Mouse (Mus musculus): ENCODE data around the gene Cdkn2d. TPM values are rescaled to one million over a fixed set of nuclear protein-coding genes. Genes with fewer than 3 reads are reported as not detected.

Cdkn2d gene
- total and polyA plus RNA-seq, 2 experiments from 2014 or later = 69.4 to 118 TPM

GRCm38 (mm10) chr9:21318792-21319191 lies 27.6 kb upstream of the Cdkn2d start:
- no peak for TF ChIP-seq CTCF (IDR thresholded peaks at IDR 0.05; ENCODE audit: low read depth)
- WGBS = 87% methylated on average over 6 of the region's 6 CpGs
- no peaks in the 10 kb centered on the region for H3K9me3 ChIP-seq (ENCODE audit: low read length)

GRCm38 (mm10) chr9:21316696-21317095 lies 25.5 kb upstream of the Cdkn2d start:
- WGBS = 74% methylated on average over 7 of the region's 7 CpGs
- no peaks in the 10 kb centered on the region for H3K9me3 ChIP-seq (ENCODE audit: low read length)
- no peak for ATAC-seq

More at GRCm38 (mm10) chr9:21318792-21319191, 27.6 kb upstream of the Cdkn2d start:
- no peak overlapping the region for H3K4me2 ChIP-seq (ENCODE audit: low read depth)
- no peaks in the 10 kb centered on the region for H3K36me3 ChIP-seq (ENCODE audit: insufficient read depth)
- no peak overlapping the region for H3K9ac ChIP-seq
- H3K27me3 ChIP-seq (ENCODE audit: insufficient read depth, low read length) = no peaks in the 10 kb centered on the region
- DNase-seq (no peak), ATAC-seq (no peak)
- peaks cover 6% of the 10 kb centered on the region; the same call in 1 of the 2 replicates for H3K4me1 ChIP-seq (ENCODE audit: insufficient read depth)
- no peak overlapping the region for H3K4me3 ChIP-seq (ENCODE audit: low read depth, low read length)
- no peak overlapping the region for H3K27ac ChIP-seq (ENCODE audit: low read depth, low read length)

GRCm38 (mm10) chr9:21315421-21315820 lies 24.2 kb upstream of the Cdkn2d start:
- H3K9me3 ChIP-seq (ENCODE audit: low read length) = no peaks in the 10 kb centered on the region
- H3K36me3 ChIP-seq (ENCODE audit: insufficient read depth) = no peaks in the 10 kb centered on the region
- no peaks in the 10 kb centered on the region for H3K4me1 ChIP-seq (ENCODE audit: insufficient read depth)
- H3K27me3 ChIP-seq (ENCODE audit: insufficient read depth, low read length) = peaks cover 12% of the 10 kb centered on the region
- no peak for DNase-seq
- no peak for TF ChIP-seq CTCF (IDR thresholded peaks at IDR 0.05; ENCODE audit: low read depth)
- H3K4me3 ChIP-seq (ENCODE audit: low read depth, low read length) = no peak overlapping the region
- no peak for ATAC-seq
- H3K27ac ChIP-seq (ENCODE audit: low read depth, low read length) = no peak overlapping the region
- no peak overlapping the region for H3K4me2 ChIP-seq (ENCODE audit: low read depth)
- no peak overlapping the region for H3K9ac ChIP-seq
- WGBS = 53% methylated on average over 5 of the region's 5 CpGs

More at GRCm38 (mm10) chr9:21316696-21317095, 25.5 kb upstream of the Cdkn2d start:
- DNase-seq = no peak
- peaks cover 2% of the 10 kb centered on the region; the same call in 1 of the 2 replicates for H3K4me1 ChIP-seq (ENCODE audit: insufficient read depth)
- H3K27me3 ChIP-seq (ENCODE audit: insufficient read depth, low read length) = peaks cover 7% of the 10 kb centered on the region; the same call in 1 of the 2 replicates
- no peaks in the 10 kb centered on the region for H3K36me3 ChIP-seq (ENCODE audit: insufficient read depth)
- no peak overlapping the region for H3K27ac ChIP-seq (ENCODE audit: low read depth, low read length)
- H3K9ac ChIP-seq = no peak overlapping the region
- no peak for TF ChIP-seq CTCF (IDR thresholded peaks at IDR 0.05; ENCODE audit: low read depth)
- H3K4me2 ChIP-seq (ENCODE audit: low read depth) = no peak overlapping the region
- H3K4me3 ChIP-seq (ENCODE audit: low read depth, low read length) = no peak overlapping the region

- H3K9ac ChIP-seq = no peak overlapping the region
- H3K4me2 ChIP-seq (ENCODE audit: low read depth) = no peak overlapping the region
- no peaks in the 10 kb centered on the region for H3K36me3 ChIP-seq (ENCODE audit: insufficient read depth)
- DNase-seq (no peak), ATAC-seq (no peak)
- TF ChIP-seq CTCF (IDR thresholded peaks at IDR 0.05; ENCODE audit: low read depth) = no peak
- H3K27me3 ChIP-seq (ENCODE audit: insufficient read depth, low read length) = peaks cover 12% of the 10 kb centered on the region
- H3K9me3 ChIP-seq (ENCODE audit: low read length) = no peaks in the 10 kb centered on the region
- no peak overlapping the region for H3K27ac ChIP-seq (ENCODE audit: low read depth, low read length)
- no peak overlapping the region for H3K4me3 ChIP-seq (ENCODE audit: low read depth, low read length)
- H3K4me1 ChIP-seq (ENCODE audit: insufficient read depth) = no peaks in the 10 kb centered on the region
- WGBS = 93% methylated on average over 9 of the region's 9 CpGs
Observed at GRCm38 (mm10) chr9:21314367-21315140, 23.3 kb upstream of the Cdkn2d start.

- Histone ChIP-seq H3K4me1 (ENCODE audit: insufficient read depth) (no peaks in the 10 kb centered on the region), H3K4me2 (ENCODE audit: low read depth) (no peak overlapping the region), H3K9me3 (ENCODE audit: low read length) (no peaks in the 10 kb centered on the region), H3K4me3 (ENCODE audit: low read depth, low read length) (no peak overlapping the region), H3K36me3 (ENCODE audit: insufficient read depth) (no peaks in the 10 kb centered on the region), H3K27ac (ENCODE audit: low read depth, low read length) (no peak overlapping the region), H3K27me3 (ENCODE audit: insufficient read depth, low read length) (peaks cover 12% of the 10 kb centered on the region), H3K9ac (no peak overlapping the region)
- 7% methylated on average over 11 of the region's 11 CpGs for WGBS
- DNase-seq (peak; percentile 80), ATAC-seq (peak; percentile 72; the same call in 1 of the 2 replicates)
- TF ChIP-seq CTCF (IDR thresholded peaks at IDR 0.05; ENCODE audit: low read depth) = peak; percentile 86
Observed at GRCm38 (mm10) chr9:21313394-21313793, 22.2 kb upstream of the Cdkn2d start.

- DNase-seq = peak; percentile 18
- Histone ChIP-seq H3K4me1 (ENCODE audit: insufficient read depth) (no peaks in the 10 kb centered on the region), H3K9me3 (ENCODE audit: low read length) (no peaks in the 10 kb centered on the region), H3K27ac (ENCODE audit: low read depth, low read length) (no peak within 1 kb of the TSS), H3K27me3 (ENCODE audit: insufficient read depth, low read length) (peaks cover 12% of the 10 kb centered on the region), H3K4me3 (ENCODE audit: low read depth, low read length) (peak within 1 kb of the TSS; percentile 23), H3K36me3 (ENCODE audit: insufficient read depth) (no peaks in the 10 kb centered on the region), H3K4me2 (ENCODE audit: low read depth) (peak within 1 kb of the TSS; percentile 35), H3K9ac (no peak within 1 kb of the TSS)
- 12% methylated on average over 34 of the region's 35 CpGs for WGBS
- TF ChIP-seq CTCF (IDR thresholded peaks at IDR 0.05; ENCODE audit: low read depth) = peak; percentile 3; the same call in 1 of the 2 replicates
- no peak for ATAC-seq
Observed at GRCm38 (mm10) chr9:21312134-21312533, 20.9 kb upstream of the Cdkn2d start, which contains the start of gene Ap1m2. TSS of gene Ap1m2 (minus strand) at chr9:21312337.

GRCm38 (mm10) chr9:21311695-21312094 lies 20.5 kb upstream of the Cdkn2d start:
- no peak for ATAC-seq
- Histone ChIP-seq H3K9ac (no peak overlapping the region), H3K4me3 (ENCODE audit: low read depth, low read length) (peak overlapping the region; percentile 23)

More at GRCm38 (mm10) chr9:21311695-21312094, 20.5 kb upstream of the Cdkn2d start:
- H3K9me3 ChIP-seq (ENCODE audit: low read length) = no peaks in the 10 kb centered on the region
- H3K27ac ChIP-seq (ENCODE audit: low read depth, low read length) = no peak overlapping the region
- no peaks in the 10 kb centered on the region for H3K4me1 ChIP-seq (ENCODE audit: insufficient read depth)
- TF ChIP-seq CTCF (IDR thresholded peaks at IDR 0.05; ENCODE audit: low read depth) = no peak
- H3K27me3 ChIP-seq (ENCODE audit: insufficient read depth, low read length) = peaks cover 12% of the 10 kb centered on the region
- H3K36me3 ChIP-seq (ENCODE audit: insufficient read depth) = no peaks in the 10 kb centered on the region
- 29% methylated on average over 7 of the region's 7 CpGs for WGBS
- H3K4me2 ChIP-seq (ENCODE audit: low read depth) = peak overlapping the region; percentile 35
- no peak for DNase-seq
